Mouse (Mus musculus) thymus, adult 2 months (tissue): ENCODE data around the gene Ndufs6. TPM values are rescaled to one million over a fixed set of nuclear protein-coding genes. Genes with fewer than 3 reads are reported as not detected.

Experiments
- DNase-seq: peaks from one replicate; pipeline ENCODE4 v3.0.0; 2021
- H3K27ac ChIP-seq: fragments of 200-500 bp; 2 replicates; pipeline ENCODE4 v1.5.1; 2012; ENCODE audit warnings: low read length, control low read depth; ENCODE audit not compliant: control insufficient read depth, insufficient read depth
- H3K27me3 ChIP-seq: fragments of 200-500 bp; 2 replicates; pipeline ENCODE4 v1.6.1; 2012; ENCODE audit warnings: mild to moderate bottlenecking, low read length, moderate library complexity, mixed read lengths; ENCODE audit not compliant: control insufficient read depth, insufficient read depth
- H3K36me3 ChIP-seq: fragments of 200-500 bp; 2 replicates; pipeline ENCODE4 v1.6.1; 2012; ENCODE audit warnings: mild to moderate bottlenecking, low read length, moderate library complexity; ENCODE audit not compliant: control insufficient read depth, insufficient read depth
- H3K4me1 ChIP-seq: fragments of 200-500 bp; replicated peaks from 2 replicates; pipeline ENCODE4 v1.6.1; 2012; ENCODE audit warnings: low read length; ENCODE audit not compliant: control insufficient read depth, insufficient read depth
- H3K4me3 ChIP-seq: fragments of 200-500 bp; 2 replicates; pipeline ENCODE4 v1.5.1; 2012; ENCODE audit warnings: mild to moderate bottlenecking, low read length, control low read depth, moderate library complexity; ENCODE audit not compliant: control insufficient read depth, insufficient read depth
- CTCF ChIP-seq: fragments of 200-500 bp; IDR thresholded peaks from 2 replicates; pipeline ENCODE4 v1.5.1; 2012; ENCODE audit warnings: mild to moderate bottlenecking, control low read depth, low read length, moderate library complexity, borderline replicate concordance; ENCODE audit not compliant: control insufficient read depth, poor library complexity, insufficient read depth; ENCODE audit errors: extremely low read depth
- POLR2A ChIP-seq: fragments of 200-500 bp; IDR thresholded peaks from 2 replicates; pipeline ENCODE4 v1.6.1; 2012; ENCODE audit warnings: mild to moderate bottlenecking, low read length, control low read depth, moderate library complexity; ENCODE audit not compliant: control insufficient read depth, poor library complexity, insufficient read depth; ENCODE audit errors: extremely low read depth
- WGBS: fragments of 180-500 bp; shearing (Covaris S2); methylation state at CpG from one replicate; pipeline ENCODE4 v1.1.7; 2018; 5-methylcytosine and 5-hydroxymethylcytosine counted together
- polyA plus RNA-seq: library from polyadenylated mRNA; depleted of rRNA; stranded (reverse); fragments of >200 nt; gene quantifications from 2 replicates; pipeline ENCODE4 v1.2.3, GENCODE M21; 2012; rRNA removed

The Ndufs6 gene
- 67.3 and 98.2 TPM in 2 replicates for polyA plus RNA-seq

- Histone ChIP-seq H3K36me3 (peaks cover 15% of the 10 kb centered on the region; the same call in 1 of the 2 replicates), H3K27me3 (no peaks in the 10 kb centered on the region), H3K4me1 (peaks cover 10% of the 10 kb centered on the region), H3K4me3 (peak within 1 kb of the TSS; percentile 74), H3K27ac (peak within 1 kb of the TSS; percentile 89)
- 2% methylated on average over 45 of the region's 45 CpGs for WGBS
- peak; percentile 93 for DNase-seq
- peak; percentile 84 for TF ChIP-seq POLR2A
- TF ChIP-seq CTCF = 0 out of 2 replicates have a peak, but pooled peaks have one; percentile 60
These were observed at the start of gene Ndufs6, which contains the start of gene Mrpl36 for GRCm38 (mm10) chr13:73327827-73328698. Gene Ndufs6 (minus strand): TSS chr13:73328542. Gene Mrpl36 (plus strand): TSS chr13:73328513.

GRCm38 (mm10) chr13:73377637-73378036 lies 49.3 kb upstream of the Ndufs6 start:
- Histone ChIP-seq H3K36me3 (no peaks in the 10 kb centered on the region), H3K4me1 (no peaks in the 10 kb centered on the region), H3K4me3 (no peak overlapping the region), H3K27ac (no peak overlapping the region), H3K27me3 (no peaks in the 10 kb centered on the region)
- 86% methylated on average over 9 of the region's 9 CpGs for WGBS
- TF ChIP-seq CTCF (no peak), POLR2A (no peak)
- no peak for DNase-seq

GRCm38 (mm10) chr13:73374612-73375011 lies 46.3 kb upstream of the Ndufs6 start:
- DNase-seq = no peak
- WGBS = 94% methylated on average over 2 of the region's 2 CpGs
- no peaks in the 10 kb centered on the region for H3K27me3 ChIP-seq
- TF ChIP-seq POLR2A (no peak), CTCF (no peak)
- H3K27ac ChIP-seq = no peak overlapping the region
- H3K4me3 ChIP-seq = no peak overlapping the region
- H3K36me3 ChIP-seq = no peaks in the 10 kb centered on the region
- no peaks in the 10 kb centered on the region for H3K4me1 ChIP-seq

- 93% methylated on average over 4 of the region's 4 CpGs for WGBS
- no peak overlapping the region for H3K4me3 ChIP-seq
- H3K4me1 ChIP-seq = no peaks in the 10 kb centered on the region
- DNase-seq = no peak
- H3K27me3 ChIP-seq = no peaks in the 10 kb centered on the region
- H3K27ac ChIP-seq = no peak overlapping the region
- H3K36me3 ChIP-seq = no peaks in the 10 kb centered on the region
- TF ChIP-seq POLR2A (no peak), CTCF (no peak)
These were observed 45.0 kb upstream of the Ndufs6 start for GRCm38 (mm10) chr13:73373367-73373766.

- H3K4me3 ChIP-seq = no peak overlapping the region
- WGBS = 87% methylated on average over 3 of the region's 3 CpGs
These were observed 28.8 kb upstream of the Ndufs6 start for GRCm38 (mm10) chr13:73357106-73357505.

GRCm38 (mm10) chr13:73352491-73352890 lies 24.1 kb upstream of the Ndufs6 start:
- no peak overlapping the region for H3K27ac ChIP-seq
- no peak for DNase-seq
- no peaks in the 10 kb centered on the region for H3K4me1 ChIP-seq
- TF ChIP-seq POLR2A (no peak), CTCF (no peak)
- no peaks in the 10 kb centered on the region for H3K27me3 ChIP-seq
- H3K36me3 ChIP-seq = no peaks in the 10 kb centered on the region
- H3K4me3 ChIP-seq = no peak overlapping the region

More at GRCm38 (mm10) chr13:73357106-73357505, 28.8 kb upstream of the Ndufs6 start:
- no peaks in the 10 kb centered on the region for H3K36me3 ChIP-seq
- DNase-seq = no peak
- no peak overlapping the region for H3K27ac ChIP-seq
- no peaks in the 10 kb centered on the region for H3K4me1 ChIP-seq
- TF ChIP-seq CTCF (no peak), POLR2A (no peak)
- H3K27me3 ChIP-seq = no peaks in the 10 kb centered on the region

GRCm38 (mm10) chr13:73351910-73352309 lies 23.6 kb upstream of the Ndufs6 start:
- Histone ChIP-seq H3K27ac (no peak overlapping the region), H3K36me3 (no peaks in the 10 kb centered on the region), H3K4me3 (no peak overlapping the region), H3K4me1 (no peaks in the 10 kb centered on the region), H3K27me3 (no peaks in the 10 kb centered on the region)
- no peak for DNase-seq
- 58% methylated on average over 3 of the region's 3 CpGs for WGBS
- TF ChIP-seq POLR2A = no peak
- TF ChIP-seq CTCF = no peak
